Mouse (Mus musculus) hindbrain, postnatal 0 days (tissue): ENCODE data around the gene Fam189a1. TPM values are rescaled to one million over a fixed set of nuclear protein-coding genes. Genes with fewer than 3 reads are reported as not detected.
A peak's percentile ranks its signal among the peaks of the same experiment; 100 is the strongest.

Experiments used
- ATAC-seq: fragments of 200-750 bp; cut with Nextera tagmentation; 2 replicates; pipeline ENCODE4 v1.8.0; 2017; ENCODE audit warnings: mild to moderate bottlenecking, moderate TSS enrichment, moderate library complexity
- DNase-seq: peaks from one replicate; pipeline ENCODE4 v3.0.0-alpha.2; 2015; ENCODE audit warnings: low spot score
- H3K27ac ChIP-seq: fragments of 300-500 bp; sonication (generic); 2 replicates; pipeline ENCODE4 v1.5.1; 2014; ENCODE audit warnings: mild to moderate bottlenecking
- H3K27me3 ChIP-seq: fragments of 300-500 bp; sonication (generic); 2 replicates; pipeline ENCODE4 v1.6.1; 2014; ENCODE audit warnings: low read length, mixed read lengths; ENCODE audit not compliant: insufficient read depth
- H3K36me3 ChIP-seq: fragments of 300-500 bp; sonication (generic); 2 replicates; pipeline ENCODE4 v1.6.1; 2014; ENCODE audit warnings: low read length, mixed read lengths; ENCODE audit not compliant: insufficient read depth
- H3K4me1 ChIP-seq: fragments of 300-500 bp; sonication (generic); 2 replicates; pipeline ENCODE4 v1.6.1; 2014; ENCODE audit warnings: antibody characterized with exemption, low read length, mixed read lengths; ENCODE audit not compliant: insufficient read depth
- H3K4me2 ChIP-seq: fragments of 300-500 bp; sonication (generic); 2 replicates; pipeline ENCODE4 v1.6.1; 2014; ENCODE audit warnings: low read depth, mild to moderate bottlenecking, low read length, moderate library complexity, mixed read lengths
- H3K4me3 ChIP-seq: fragments of 300-500 bp; sonication (generic); 2 replicates; pipeline ENCODE4 v1.5.1; 2014; ENCODE audit warnings: low read length
- H3K9ac ChIP-seq: fragments of 300-500 bp; sonication (generic); replicated peaks from 2 replicates; pipeline ENCODE4 v1.6.1; 2014; ENCODE audit warnings: mild to moderate bottlenecking, low read length, moderate library complexity, mixed read lengths
- H3K9me3 ChIP-seq: fragments of 300-500 bp; sonication (generic); 2 replicates; pipeline ENCODE4 v1.6.1; 2016; ENCODE audit warnings: low read length, mixed read lengths
- CTCF ChIP-seq: IDR thresholded peaks from 2 replicates; pipeline ENCODE4 v1.5.1; 2016; ENCODE audit warnings: antibody characterized with exemption, control low read depth, low read depth
- WGBS: fragments of 180-500 bp; shearing (Covaris S2); extraction: QIAGEN DNeasy Blood & Tissue Kit; methylation state at CpG from one replicate; pipeline ENCODE4 v1.1.7; 2014; 5-methylcytosine and 5-hydroxymethylcytosine counted together
- polyA plus RNA-seq: library from polyadenylated mRNA; unstranded; fragments of >200 nt; fragmentation: Nextera tagmentation; extraction: Ambion mirVana; gene quantifications from 2 replicates; pipeline ENCODE4 v1.2.1, GENCODE M21; 2015
- total RNA-seq: library from RNA; depleted of rRNA; stranded (reverse); fragments of >200 nt; gene quantifications from 2 replicates; pipeline ENCODE4 v1.2.3, GENCODE M21; 2014

Gene Fam189a1
- total and polyA plus RNA-seq, 2 experiments from 2014 or later: 16.8 to 28.4 TPM

DNA sequence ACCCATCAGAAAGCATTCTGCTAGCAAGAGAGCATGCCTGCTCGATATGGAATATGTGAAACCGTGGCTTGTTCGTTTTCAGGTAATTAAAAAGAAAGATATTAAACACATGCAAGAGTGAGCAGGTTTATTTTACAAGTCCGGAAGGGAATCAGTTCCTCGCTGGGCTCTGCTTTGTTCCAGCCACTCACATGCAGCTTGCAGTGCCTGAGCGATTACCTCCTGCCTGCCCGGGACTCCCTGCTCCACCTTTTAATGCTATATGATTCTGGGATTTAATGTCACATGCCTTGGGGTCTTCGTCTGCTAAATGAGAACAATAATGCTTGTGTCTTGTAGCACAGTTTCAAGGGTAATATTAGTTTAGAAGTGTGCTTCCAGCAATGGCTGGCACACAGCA is 351.3 kb downstream of the Fam189a1 start:
- TF ChIP-seq CTCF: no peak
- H3K9ac ChIP-seq: no peak overlapping the region
- WGBS: 46% methylated on average over 8 of the region's 8 CpGs

GRCm38 (mm10) chr7:64795554-64795953 is 360.8 kb downstream of the Fam189a1 start:
- H3K4me2 ChIP-seq: no peak overlapping the region
- 72% methylated on average over 6 of the region's 6 CpGs for WGBS
- H3K27me3 ChIP-seq: no peaks in the 10 kb centered on the region
- H3K9ac ChIP-seq: no peak overlapping the region
- no peaks in the 10 kb centered on the region for H3K36me3 ChIP-seq
- no peak for TF ChIP-seq CTCF
- H3K4me3 ChIP-seq: no peak overlapping the region
- H3K4me1 ChIP-seq: no peaks in the 10 kb centered on the region
- H3K9me3 ChIP-seq: no peaks in the 10 kb centered on the region
- no peak overlapping the region for H3K27ac ChIP-seq
- no peak for DNase-seq
- ATAC-seq: no peak

More for the DNA sequence above, 351.3 kb downstream of the Fam189a1 start:
- DNase-seq: no peak
- H3K36me3 ChIP-seq: no peaks in the 10 kb centered on the region
- no peak overlapping the region for H3K4me3 ChIP-seq
- H3K9me3 ChIP-seq: no peaks in the 10 kb centered on the region
- no peak overlapping the region for H3K4me2 ChIP-seq
- H3K27me3 ChIP-seq: no peaks in the 10 kb centered on the region
- H3K4me1 ChIP-seq: no peaks in the 10 kb centered on the region
- ATAC-seq: no peak
- no peak overlapping the region for H3K27ac ChIP-seq

DNA sequence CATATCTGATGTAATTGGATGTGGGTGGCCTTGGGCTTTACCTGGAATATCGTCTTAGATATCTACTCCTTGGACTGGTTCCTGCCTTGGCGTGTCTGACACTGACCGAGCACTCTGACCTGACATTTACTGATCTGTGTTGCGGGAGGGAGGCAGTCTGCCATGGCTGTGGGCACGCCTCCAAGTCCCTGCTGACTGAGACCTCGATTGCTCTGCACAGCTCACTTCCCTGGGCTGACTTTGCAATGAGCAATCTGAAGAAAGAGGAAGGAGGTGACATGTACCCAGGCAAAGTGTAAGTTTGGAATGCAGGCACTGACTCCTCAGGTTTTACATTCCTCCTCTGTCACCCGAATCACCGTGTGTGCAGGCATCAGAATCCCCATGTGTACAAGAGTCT is 364.3 kb downstream of the Fam189a1 start:
- no peak for TF ChIP-seq CTCF
- ATAC-seq (peak; percentile 58; the same call in 1 of the 2 replicates), DNase-seq (no peak)
- H3K4me1 ChIP-seq: no peaks in the 10 kb centered on the region
- 33% methylated on average over 8 of the region's 8 CpGs for WGBS
- no peak overlapping the region for H3K9ac ChIP-seq
- H3K27me3 ChIP-seq: no peaks in the 10 kb centered on the region
- no peak overlapping the region for H3K4me3 ChIP-seq
- H3K4me2 ChIP-seq: no peak overlapping the region
- H3K9me3 ChIP-seq: no peaks in the 10 kb centered on the region
- no peak overlapping the region for H3K27ac ChIP-seq
- no peaks in the 10 kb centered on the region for H3K36me3 ChIP-seq

DNA sequence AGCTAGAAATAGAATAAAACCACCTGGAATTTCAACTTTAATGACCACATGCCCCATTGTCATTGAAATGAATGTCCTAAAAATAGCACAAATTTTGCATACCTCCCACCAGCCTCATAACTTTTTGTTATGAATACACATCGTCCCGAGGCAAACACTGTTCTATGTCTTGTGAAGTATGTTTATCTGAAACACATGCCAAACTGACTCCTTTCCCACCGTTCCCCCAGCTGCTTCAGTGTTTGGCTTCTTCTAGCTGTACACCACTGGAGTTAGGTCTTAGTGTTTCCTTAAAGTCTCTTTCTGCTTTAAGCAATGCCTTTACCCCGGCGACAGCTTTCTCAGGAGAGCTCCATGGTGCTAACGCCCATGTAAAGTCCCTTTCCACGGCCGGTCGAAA is 365.2 kb downstream of the Fam189a1 start:
- H3K36me3 ChIP-seq: no peaks in the 10 kb centered on the region
- no peak for DNase-seq
- H3K4me3 ChIP-seq: no peak overlapping the region
- no peaks in the 10 kb centered on the region for H3K27me3 ChIP-seq
- no peak for TF ChIP-seq CTCF
- H3K4me2 ChIP-seq: no peak overlapping the region
- no peaks in the 10 kb centered on the region for H3K4me1 ChIP-seq
- no peak overlapping the region for H3K9ac ChIP-seq
- WGBS: 58% methylated on average over 9 of the region's 9 CpGs
- H3K9me3 ChIP-seq: no peaks in the 10 kb centered on the region
- no peak for ATAC-seq
- no peak overlapping the region for H3K27ac ChIP-seq

- Histone ChIP-seq H3K9me3 (no peaks in the 10 kb centered on the region), H3K9ac (no peak overlapping the region)
- no peak for ATAC-seq
Measured at GRCm38 (mm10) chr7:64785040-64785439, 371.3 kb downstream of the Fam189a1 start.

GRCm38 (mm10) chr7:64779501-64779900 is 376.9 kb downstream of the Fam189a1 start:
- Histone ChIP-seq H3K9ac (no peak overlapping the region), H3K36me3 (no peaks in the 10 kb centered on the region), H3K4me1 (0 out of 2 replicates have a peak, but pooled peaks cover 6% of the 10 kb centered on the region), H3K4me3 (no peak overlapping the region), H3K27me3 (no peaks in the 10 kb centered on the region), H3K4me2 (no peak overlapping the region), H3K9me3 (no peaks in the 10 kb centered on the region), H3K27ac (no peak overlapping the region)
- ATAC-seq: no peak
- no peak for DNase-seq
- no peak for TF ChIP-seq CTCF
- WGBS: 48% methylated on average over 4 of the region's 4 CpGs

More at GRCm38 (mm10) chr7:64785040-64785439, 371.3 kb downstream of the Fam189a1 start:
- H3K36me3 ChIP-seq: no peaks in the 10 kb centered on the region
- WGBS: 39% methylated on average over 3 of the region's 3 CpGs
- no peak overlapping the region for H3K27ac ChIP-seq
- H3K4me2 ChIP-seq: no peak overlapping the region
- no peaks in the 10 kb centered on the region for H3K27me3 ChIP-seq
- 0 out of 2 replicates have a peak, but pooled peaks cover 6% of the 10 kb centered on the region for H3K4me1 ChIP-seq
- no peak overlapping the region for H3K4me3 ChIP-seq
- TF ChIP-seq CTCF: no peak
- no peak for DNase-seq

GRCm38 (mm10) chr7:64776708-64777489 is 379.5 kb downstream of the Fam189a1 start:
- Histone ChIP-seq H3K36me3 (no peaks in the 10 kb centered on the region), H3K9me3 (no peaks in the 10 kb centered on the region), H3K9ac (no peak overlapping the region), H3K4me1 (0 out of 2 replicates have a peak, but pooled peaks cover 6% of the 10 kb centered on the region), H3K4me2 (no peak overlapping the region), H3K27me3 (no peaks in the 10 kb centered on the region), H3K4me3 (no peak overlapping the region), H3K27ac (no peak overlapping the region)
- TF ChIP-seq CTCF: no peak
- ATAC-seq (no peak), DNase-seq (no peak)
- WGBS: 83% methylated on average over 13 of the region's 13 CpGs
